8 mouse cellular contexts compared by ENCODE assay signal in the genomic region with DNA sequence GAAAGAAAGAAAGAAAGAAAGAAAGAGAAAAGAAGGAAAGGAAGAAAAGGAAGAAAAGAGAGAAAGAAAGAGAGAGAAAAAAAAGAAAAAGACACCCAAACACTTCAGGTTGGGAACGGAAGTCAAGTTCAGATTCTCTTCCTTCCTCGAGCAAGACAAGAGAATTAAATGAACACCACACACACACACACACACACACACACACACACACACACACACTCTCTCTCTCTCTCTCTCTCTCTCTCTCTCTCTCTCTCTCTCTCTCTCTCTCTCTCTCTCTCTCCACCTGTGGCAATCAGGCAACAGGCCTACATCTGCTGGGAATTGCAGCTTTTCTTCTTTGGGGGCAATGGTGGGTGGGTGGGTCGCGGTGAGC. TPM values are rescaled to one million over a fixed set of nuclear protein-coding genes. Genes with fewer than 3 reads are reported as not detected.
DNase-seq lines count a peak whose midpoint lies in the region; ATAC-seq and TF ChIP-seq lines count a peak whose summit lies in the region.
"Not testable (repeated sequence)": the region's sequence is repeated elsewhere in the genome, so short reads cannot be mapped to it uniquely, and the experiment has no call there.

No protein-coding gene starts in this region.

- DNase-seq in ES-E14 (ENCODE audit: low read depth, low spot score); embryonic facial prominence, embryonic 14.5 days (ENCODE audit: low spot score); heart, embryonic 10.5 days (ENCODE audit: low spot score); hindbrain, postnatal 0 days (ENCODE audit: low spot score); limb, embryonic 11.5 days (ENCODE audit: low spot score); stomach, postnatal 0 days (ENCODE audit: low spot score): not testable (repeated sequence)

- H3K4me2 ChIP-seq in embryonic facial prominence, embryonic 14.5 days (ENCODE audit: low read depth, low read length): peak overlapping the region; percentile 61
- H3K4me2 ChIP-seq in hindbrain, postnatal 0 days (ENCODE audit: low read depth, low read length): peak overlapping the region; percentile 64
- peak overlapping the region; percentile 53 for H3K4me2 ChIP-seq in limb, embryonic 11.5 days (ENCODE audit: low read depth, severe bottlenecking)
- peak overlapping the region; percentile 75 for H3K4me2 ChIP-seq in lung, embryonic 15.5 days
- peak overlapping the region; percentile 67 for H3K4me2 ChIP-seq in myocyte (ENCODE audit: low read depth)
- peak overlapping the region; percentile 62 for H3K4me2 ChIP-seq in stomach, postnatal 0 days (replicated peaks; ENCODE audit: low read depth)

- peak overlapping the region; percentile 94 for H3K9ac ChIP-seq in ES-E14 (ENCODE audit: insufficient read depth, low read depth, low read length, poor library complexity, severe bottlenecking)
- H3K9ac ChIP-seq in embryonic facial prominence, embryonic 14.5 days (ENCODE audit: low read depth, low read length): peak overlapping the region; percentile 92
- H3K9ac ChIP-seq in hindbrain, postnatal 0 days (replicated peaks; ENCODE audit: low read length): peak overlapping the region; percentile 93
- peak overlapping the region; percentile 89 for H3K9ac ChIP-seq in limb, embryonic 11.5 days (ENCODE audit: low read length)
- peak overlapping the region; percentile 78 for H3K9ac ChIP-seq in lung, embryonic 15.5 days
- H3K9ac ChIP-seq in stomach, postnatal 0 days (ENCODE audit: low read length): peak overlapping the region; percentile 99

- H3K27ac ChIP-seq in ES-E14 (ENCODE audit: insufficient read depth, low read depth, low read length, poor library complexity, severe bottlenecking); limb, embryonic 11.5 days (replicated peaks; ENCODE audit: low read depth, low read length): not testable (repeated sequence)
- peak overlapping the region; percentile 95; the same call in 1 of the 2 replicates for H3K27ac ChIP-seq in embryonic facial prominence, embryonic 14.5 days (replicated peaks; ENCODE audit: low read depth, low read length)
- H3K27ac ChIP-seq in heart, embryonic 10.5 days: peak overlapping the region; percentile 96
- H3K27ac ChIP-seq in hindbrain, postnatal 0 days: peak overlapping the region; percentile 95; the same call in 1 of the 2 replicates
- peak overlapping the region; percentile 91 for H3K27ac ChIP-seq in lung, embryonic 15.5 days
- peak overlapping the region; percentile 99 for H3K27ac ChIP-seq in stomach, postnatal 0 days (replicated peaks)

- WGBS in embryonic facial prominence, embryonic 14.5 days: 4% methylated on average over 4 of the region's 4 CpGs
- 0% methylated on average over 4 of the region's 4 CpGs for WGBS in heart, embryonic 10.5 days
- WGBS in hindbrain, postnatal 0 days: 0% methylated on average over 4 of the region's 4 CpGs
- WGBS in limb, embryonic 11.5 days: 3% methylated on average over 4 of the region's 4 CpGs
- WGBS in lung, embryonic 15.5 days: 0% methylated on average over 4 of the region's 4 CpGs
- WGBS in stomach, postnatal 0 days: 1% methylated on average over 4 of the region's 4 CpGs

- not testable (repeated sequence) for ATAC-seq in embryonic facial prominence, embryonic 14.5 days (ENCODE audit: low read depth); hindbrain, postnatal 0 days; limb, embryonic 11.5 days (ENCODE audit: insufficient number of reproducible peaks, low FRiP score, low TSS enrichment, low read depth); lung, embryonic 15.5 days (ENCODE audit: borderline replicate concordance, extremely low read depth, low FRiP score, low TSS enrichment); stomach, postnatal 0 days (ENCODE audit: low FRiP score, low TSS enrichment)

- not testable (repeated sequence) for H3K36me3 ChIP-seq in ES-E14 (ENCODE audit: control insufficient read depth, insufficient read depth, low read length, poor library complexity, severe bottlenecking); embryonic facial prominence, embryonic 14.5 days (ENCODE audit: control insufficient read depth, insufficient read depth, low read length); heart, embryonic 10.5 days; hindbrain, postnatal 0 days (ENCODE audit: insufficient read depth, low read length); limb, embryonic 11.5 days (ENCODE audit: control insufficient read depth, insufficient read depth, low read length); lung, embryonic 15.5 days; myocyte (ENCODE audit: control insufficient read depth, insufficient read depth); stomach, postnatal 0 days (ENCODE audit: control insufficient read depth, insufficient read depth, low read length)

- TF ChIP-seq CTCF in hindbrain, postnatal 0 days (IDR thresholded peaks at IDR 0.05; ENCODE audit: low read depth); stomach, postnatal 0 days (IDR thresholded peaks at IDR 0.05; ENCODE audit: low read depth): not testable (repeated sequence)

- not testable (repeated sequence) for TF ChIP-seq EP300 in stomach, postnatal 0 days (optimal IDR thresholded peaks at IDR 0.05)

- not testable (repeated sequence) for TF ChIP-seq POLR2A in myocyte (IDR thresholded peaks at IDR 0.05; ENCODE audit: insufficient read length, low read depth)

- H3K4me1 ChIP-seq in ES-E14 (ENCODE audit: control insufficient read depth in 2 of 2, insufficient read depth in 2 of 2, low read length in 2 of 2, poor library complexity in 1 of 2); embryonic facial prominence, embryonic 14.5 days (ENCODE audit: control insufficient read depth, insufficient read depth, low read length); heart, embryonic 10.5 days; limb, embryonic 11.5 days (ENCODE audit: control insufficient read depth, insufficient read depth, low read length); stomach, postnatal 0 days (replicated peaks; ENCODE audit: control insufficient read depth, insufficient read depth): not testable (repeated sequence)
- peaks cover 12% of the 10 kb centered on the region for H3K4me1 ChIP-seq in hindbrain, postnatal 0 days (ENCODE audit: insufficient read depth, low read length)
- H3K4me1 ChIP-seq in lung, embryonic 15.5 days: peaks cover 15% of the 10 kb centered on the region

- in situ Hi-C loops in ES-E14 (cut with MboI; ENCODE audit: low sequenced_read_pairs in 2 of 2, unreplicated experiment in 2 of 2): not testable (repeated sequence)

- not testable (repeated sequence) for H3K79me2 ChIP-seq in myocyte (ENCODE audit: control insufficient read depth, insufficient read depth)

- not testable (repeated sequence) for H3K27me3 ChIP-seq in embryonic facial prominence, embryonic 14.5 days (replicated peaks; ENCODE audit: control insufficient read depth, insufficient read depth, low read length); heart, embryonic 10.5 days (ENCODE audit: insufficient read depth, poor library complexity, severe bottlenecking); hindbrain, postnatal 0 days (ENCODE audit: insufficient read depth, low read length); limb, embryonic 11.5 days (ENCODE audit: control insufficient read depth, insufficient read depth, low read length); lung, embryonic 15.5 days; myocyte (ENCODE audit: control insufficient read depth, insufficient read depth, insufficient read length); stomach, postnatal 0 days (ENCODE audit: control insufficient read depth, insufficient read depth, low read length)

- H3ac ChIP-seq in myocyte (ENCODE audit: control insufficient read depth, insufficient read length): peak overlapping the region; percentile 95

- H3K4me3 ChIP-seq in ES-E14 (ENCODE audit: insufficient read depth in 1 of 2, low read depth in 1 of 2, low read length in 2 of 2, poor library complexity in 1 of 2, severe bottlenecking in 1 of 2) (peak overlapping the region; percentile 90 to 100), myocyte (peak overlapping the region; percentile 48)
- peak overlapping the region; percentile 82 for H3K4me3 ChIP-seq in embryonic facial prominence, embryonic 14.5 days (ENCODE audit: low read depth, low read length)
- H3K4me3 ChIP-seq in heart, embryonic 10.5 days: peak overlapping the region; percentile 87
- peak overlapping the region; percentile 88 for H3K4me3 ChIP-seq in hindbrain, postnatal 0 days (ENCODE audit: low read length)
- H3K4me3 ChIP-seq in limb, embryonic 11.5 days (ENCODE audit: low read depth, low read length): peak overlapping the region; percentile 75
- H3K4me3 ChIP-seq in lung, embryonic 15.5 days: peak overlapping the region; percentile 94
- peak overlapping the region; percentile 82 for H3K4me3 ChIP-seq in stomach, postnatal 0 days (ENCODE audit: low read depth, low read length)

- H3K9me3 ChIP-seq in ES-E14 (ENCODE audit: control insufficient read depth, insufficient read depth, low read depth, low read length); embryonic facial prominence, embryonic 14.5 days (ENCODE audit: control insufficient read depth, low read length); heart, embryonic 10.5 days; hindbrain, postnatal 0 days (ENCODE audit: low read length); limb, embryonic 11.5 days (ENCODE audit: control insufficient read depth, low read length); lung, embryonic 15.5 days; stomach, postnatal 0 days (ENCODE audit: control insufficient read depth, low read length): not testable (repeated sequence)

RNA-seq across cellular contexts. Expression of a gene that starts 1.1 kb away (rescaled TPM):
- 11.5 and 20.1 TPM in 2 replicates for total RNA-seq in ES-E14 (2012; rRNA removed)
- 8.2 and 8.5 TPM in 2 replicates for polyA plus RNA-seq in embryonic facial prominence, embryonic 14.5 days (2014; fragmentation: Nextera tagmentation; extraction: Ambion mirVana)
- polyA plus RNA-seq in heart, embryonic 10.5 days (2016; fragmentation: Nextera tagmentation; extraction: Ambion mirVana): 2.9 TPM in 2 replicates
- total RNA-seq in hindbrain, postnatal 0 days (2014; rRNA removed): 29.3 and 32.4 TPM in 2 replicates
- polyA plus RNA-seq in hindbrain, postnatal 0 days (2015; fragmentation: Nextera tagmentation; extraction: Ambion mirVana): 3.6 and 5.1 TPM in 2 replicates
- polyA plus RNA-seq in limb, embryonic 11.5 days (2014; fragmentation: Nextera tagmentation; extraction: Ambion mirVana): 3.8 and 4.1 TPM in 2 replicates
- polyA plus RNA-seq in lung, embryonic 15.5 days (2015; fragmentation: Nextera tagmentation; extraction: Ambion mirVana): 2.9 and 4.7 TPM in 2 replicates
- polyA plus RNA-seq in myocyte (2012; fragmentation: generic; extraction: Trizol): 4.1 TPM
- polyA plus RNA-seq in stomach, postnatal 0 days (2015; fragmentation: Nextera tagmentation; extraction: Ambion mirVana): 7.2 and 9.8 TPM in 2 replicates
